Mouse (Mus musculus) spleen, postnatal 4 days (tissue): ENCODE data around the gene Mboat1.

Source experiments
- DNase-seq, 2 experiments: peaks; one replicate each; pipeline ENCODE4 v3.0.0; 2022; ENCODE audit warnings: low spot score in 2 of 2

Gene Mboat1

GRCm38 (mm10) chr13:30185959-30186358 is 49.7 kb downstream of the Mboat1 start:
- no peak for DNase-seq

GRCm38 (mm10) chr13:30186456-30186855 is 50.2 kb downstream of the Mboat1 start:
- DNase-seq = no peak

- no peak for DNase-seq
Observed at GRCm38 (mm10) chr13:30192031-30192716, 55.9 kb downstream of the Mboat1 start.

GRCm38 (mm10) chr13:30193363-30193762 is 57.1 kb downstream of the Mboat1 start:
- DNase-seq = no peak

GRCm38 (mm10) chr13:30194834-30195233 is 58.5 kb downstream of the Mboat1 start:
- no peak for DNase-seq

GRCm38 (mm10) chr13:30196661-30197060 is 60.4 kb downstream of the Mboat1 start:
- no peak for DNase-seq

GRCm38 (mm10) chr13:30198101-30198570 is 61.8 kb downstream of the Mboat1 start:
- no peak for DNase-seq

- DNase-seq = no peak
Observed at GRCm38 (mm10) chr13:30199821-30200220, 63.5 kb downstream of the Mboat1 start.

- no peak for DNase-seq
Observed at GRCm38 (mm10) chr13:30200737-30201136, 64.4 kb downstream of the Mboat1 start.

GRCm38 (mm10) chr13:30203018-30203417 is 66.7 kb downstream of the Mboat1 start:
- no peak for DNase-seq

- DNase-seq = no peak
Observed at GRCm38 (mm10) chr13:30208176-30208575, 71.9 kb downstream of the Mboat1 start.

- DNase-seq = no peak
Observed at GRCm38 (mm10) chr13:30213276-30213675, 77.0 kb downstream of the Mboat1 start.

GRCm38 (mm10) chr13:30217588-30218371 is 81.5 kb downstream of the Mboat1 start:
- no peak for DNase-seq

GRCm38 (mm10) chr13:30219597-30219996 is 83.3 kb downstream of the Mboat1 start:
- no peak for DNase-seq

GRCm38 (mm10) chr13:30221316-30221715 is 85.0 kb downstream of the Mboat1 start:
- no peak for DNase-seq

GRCm38 (mm10) chr13:30224114-30224513 is 87.8 kb downstream of the Mboat1 start:
- DNase-seq = no peak

- no peak for DNase-seq
Observed at GRCm38 (mm10) chr13:30224659-30225058, 88.4 kb downstream of the Mboat1 start.

- no peak for DNase-seq
Observed at GRCm38 (mm10) chr13:30228762-30229161, 92.5 kb downstream of the Mboat1 start.

GRCm38 (mm10) chr13:30229625-30230139 is 93.4 kb downstream of the Mboat1 start:
- DNase-seq = no peak

GRCm38 (mm10) chr13:30235056-30235750 is 98.9 kb downstream of the Mboat1 start:
- no peak for DNase-seq

- no peak for DNase-seq
Observed at GRCm38 (mm10) chr13:30239396-30239795, 103.1 kb downstream of the Mboat1 start.

GRCm38 (mm10) chr13:30245573-30245972 is 109.3 kb downstream of the Mboat1 start:
- no peak for DNase-seq
